Mouse (Mus musculus) cerebellum, postnatal 10 days (tissue): ENCODE measurements at regions not wholly inside any gene's neighbourhood (a gene's known extent, or its start where the extent isn't known, plus 50 kb on each side); places are given as distances from the start of the nearest gene placed in this dataset.
A peak's percentile ranks its signal among the peaks of the same experiment; 100 is the strongest.

Experiments
- DNase-seq, 2 experiments: peaks; one replicate each; pipeline ENCODE4 v3.0.0; 2021; ENCODE audit warnings: mixed read lengths in 2 of 2

DNA sequence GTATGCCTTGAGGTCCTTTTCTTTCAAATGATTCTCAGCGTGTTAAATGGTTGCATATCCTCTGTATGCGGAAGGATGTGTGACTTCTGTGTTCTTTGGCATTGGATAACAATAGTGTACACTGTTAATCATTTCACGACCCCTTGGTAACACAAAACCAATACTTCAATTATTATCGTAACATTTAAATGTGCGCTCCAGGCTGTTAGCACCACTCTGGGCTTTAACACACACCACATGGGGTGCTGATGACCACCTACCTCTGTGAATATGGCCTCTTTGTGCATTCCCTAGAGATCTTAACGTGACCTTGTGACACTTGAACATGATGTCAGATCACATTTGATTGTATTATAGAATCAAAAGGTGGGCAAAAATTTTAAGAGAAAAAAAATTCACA lies 80.2 kb upstream of the Csnka2ip start:
- no peak for DNase-seq

DNA sequence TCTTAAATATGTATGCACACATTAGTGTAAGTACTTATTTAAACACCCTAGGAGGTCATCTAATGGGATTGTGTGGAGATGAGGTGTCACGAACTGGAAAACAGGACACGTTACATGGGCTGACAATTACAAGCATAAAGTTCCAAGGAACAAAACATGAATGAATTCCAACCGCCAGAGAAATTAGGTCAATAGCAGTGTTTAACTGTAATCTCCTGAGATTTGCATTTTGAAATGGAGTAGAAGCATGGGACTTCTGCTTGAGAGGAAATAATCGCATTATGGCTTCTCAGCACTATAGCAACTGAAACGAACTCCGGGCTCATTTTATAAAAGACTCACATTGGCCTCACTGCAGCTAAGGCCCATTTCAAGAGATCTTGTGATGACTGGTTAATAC lies 79.7 kb upstream of the Csnka2ip start:
- DNase-seq, result no peak

DNA sequence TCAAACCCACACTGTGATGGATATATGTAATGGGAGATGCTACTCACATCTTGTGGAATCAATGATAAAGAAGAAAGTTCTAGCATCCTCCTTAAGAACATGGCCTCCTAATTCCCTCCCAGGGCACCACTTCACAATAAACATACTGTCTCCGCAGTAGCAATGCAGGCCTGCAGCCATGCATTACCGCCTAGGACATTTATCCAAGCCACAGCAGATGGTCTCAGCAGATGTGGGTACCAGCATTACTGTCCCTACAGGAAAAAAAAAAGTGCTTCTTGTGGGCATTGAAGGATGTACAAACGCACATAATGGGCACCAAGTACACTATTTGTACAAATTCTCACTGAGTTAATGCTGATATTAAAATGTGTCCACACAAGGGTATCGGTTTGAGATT lies 78.6 kb upstream of the Csnka2ip start:
- peak; percentile 20 to 55 for DNase-seq

DNA sequence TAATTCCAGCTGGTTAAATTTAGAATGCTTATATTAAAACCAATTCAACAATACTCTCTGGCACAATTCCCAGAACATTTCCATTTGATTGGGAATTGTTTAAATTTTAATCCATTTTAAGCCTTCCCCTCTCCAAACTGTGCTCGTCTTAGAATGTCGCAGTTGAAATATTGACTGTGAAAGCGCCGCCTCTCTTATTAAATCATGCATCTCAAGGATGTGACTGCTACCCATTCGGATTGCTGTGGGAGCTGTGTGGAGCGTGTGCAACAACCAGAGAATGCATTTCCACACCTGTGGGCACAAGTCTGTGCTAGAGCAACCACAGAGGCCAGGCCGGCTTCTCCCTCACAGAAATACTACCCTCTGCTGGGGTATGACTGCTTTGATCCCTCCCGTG lies 75.1 kb upstream of the Csnka2ip start:
- DNase-seq, result peak; percentile 23 to 26

DNA sequence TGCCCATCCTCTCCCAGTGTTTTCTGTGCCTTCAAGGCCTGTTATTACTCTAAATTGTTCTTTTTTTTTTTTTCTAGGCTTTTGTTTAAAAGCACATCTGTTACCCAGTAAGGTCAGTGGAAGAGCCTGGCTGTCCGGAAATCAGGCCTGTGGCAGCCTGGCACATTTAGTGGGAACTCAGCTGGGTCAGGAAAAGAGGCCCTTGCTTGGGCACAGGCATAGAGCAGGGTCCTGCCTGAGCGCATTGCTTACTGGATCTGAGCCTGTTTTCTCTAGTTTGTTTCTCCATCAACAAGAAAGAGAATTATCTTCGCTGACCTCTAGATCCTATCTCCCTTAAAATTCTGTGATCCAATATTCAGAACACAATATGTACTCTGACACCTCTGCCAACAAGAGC lies 74.7 kb upstream of the Csnka2ip start:
- DNase-seq, result peak; percentile 20 to 35

DNA sequence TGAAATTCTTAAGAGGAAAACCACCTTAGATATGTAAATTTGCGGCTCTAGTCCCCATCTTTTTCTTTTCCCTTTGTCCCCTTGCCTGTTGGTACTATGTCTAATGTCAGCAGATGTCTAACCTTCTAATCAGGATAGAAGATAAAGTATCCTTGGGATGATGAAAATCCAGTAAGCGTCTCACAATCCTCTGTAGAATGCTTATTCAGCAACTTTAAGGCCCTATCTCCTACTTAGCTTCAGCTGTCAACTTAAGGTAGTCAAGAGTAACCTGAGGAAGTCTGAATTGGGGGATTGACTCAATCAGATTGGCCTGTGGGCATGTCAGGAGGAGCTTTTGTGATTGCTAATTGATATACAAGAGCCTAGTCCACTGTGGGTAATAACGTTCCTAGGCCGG lies 64.7 kb upstream of the Csnka2ip start:
- DNase-seq, result no peak
